Mouse (Mus musculus): Measurements from ENCODE around the gene Tm6sf2. TPM values are rescaled to one million over a fixed set of nuclear protein-coding genes. Genes with fewer than 3 reads are reported as not detected.

Tm6sf2 gene
- total RNA-seq, 2 experiments from 2014 or later: 1.4 TPM

GRCm38 (mm10) chr8:70128435-70128834, 55.7 kb downstream of the Tm6sf2 start:
- peak; percentile 69 to 77 for DNase-seq (ENCODE audit: extremely low spot score in 1 of 2, low spot score in 2 of 2)
- intact Hi-C loops (cut with DNase I): no loop called here

GRCm38 (mm10) chr8:70129309-70129952, 56.7 kb downstream of the Tm6sf2 start:
- peak; percentile 76 to 84 for DNase-seq (ENCODE audit: extremely low spot score in 1 of 2, low spot score in 2 of 2)
- intact Hi-C loops (cut with DNase I): no loop called here

Small RNAs within 50 kb of the gene (microRNA-seq; reads per million reads assigned to microRNA genes)
- 19.5 reads per million, percentile 39 among the genes with 10 or more reads in this experiment for gene Mir7066

Other genes with a start within 250 kb of the Tm6sf2 start
- 10 to 100 TPM; 20.6 to 25.4 TPM for gene Pbx4, start 240.4 kb upstream of the Tm6sf2 start, total RNA-seq (2021)
- gene Cilp2, start 185.2 kb upstream of the Tm6sf2 start, total RNA-seq (2021): 1 to 10 TPM; 2.5 to 2.6 TPM
- under 1 TPM; 0.26 to 0.53 TPM for gene Tssk6, start 170.7 kb upstream of the Tm6sf2 start, total RNA-seq (2021)
- gene Ndufa13, start 170.4 kb upstream of the Tm6sf2 start, total RNA-seq (2021): 100 to 1,000 TPM; 111 to 119 TPM
- 10 to 100 TPM; 16.9 to 17.5 TPM for gene Yjefn3, start 170.2 kb upstream of the Tm6sf2 start, total RNA-seq (2021)
- gene Gatad2a, start 76.5 kb upstream of the Tm6sf2 start, total RNA-seq (2021): 10 to 100 TPM; 24.8 to 30.0 TPM
- gene Mau2, start 30.2 kb upstream of the Tm6sf2 start, total RNA-seq (2021): 10 to 100 TPM; 81.6 to 82.9 TPM
- 10 to 100 TPM; 51.6 to 56.7 TPM for gene Sugp1, start 30.1 kb upstream of the Tm6sf2 start, total RNA-seq (2021)
- 1 to 10 TPM; 3.0 to 6.5 TPM for gene Hapln4, start 10.5 kb downstream of the Tm6sf2 start, total RNA-seq (2021)
- gene Ncan, start 47.9 kb downstream of the Tm6sf2 start, total RNA-seq (2021): 100 to 1,000 TPM; 392 to 416 TPM
- gene Nr2c2ap, start 58.4 kb downstream of the Tm6sf2 start, total RNA-seq (2021): 10 to 100 TPM; 32.7 to 33.6 TPM
- 10 to 100 TPM in 1 of 2 experiments, 1 to 10 TPM in 1; 8.3 to 10.9 TPM for gene Rfxank, start 66.2 kb downstream of the Tm6sf2 start, total RNA-seq (2021)
- 10 to 100 TPM; 40.7 to 42.3 TPM for gene Borcs8, start 66.6 kb downstream of the Tm6sf2 start, total RNA-seq (2021)
- under 1 TPM in 1 of 2 experiments, not detected in 1; 0.59 TPM for gene Mef2b, start 66.8 kb downstream of the Tm6sf2 start, total RNA-seq (2021)
- 10 to 100 TPM; 49.0 to 55.7 TPM for gene Tmem161a, start 99.4 kb downstream of the Tm6sf2 start, total RNA-seq (2021)
- 10 to 100 TPM; 26.1 to 26.6 TPM for gene Slc25a42, start 139.4 kb downstream of the Tm6sf2 start, total RNA-seq (2021)
- gene Sugp2, start 161.3 kb downstream of the Tm6sf2 start, total RNA-seq (2021): 100 to 1,000 TPM; 134 to 140 TPM
- 10 to 100 TPM; 84.6 to 85.4 TPM for gene Armc6, start 161.5 kb downstream of the Tm6sf2 start, total RNA-seq (2021)
- gene Homer3, start 209.9 kb downstream of the Tm6sf2 start, total RNA-seq (2021): 1 to 10 TPM; 7.9 to 9.4 TPM
- 10 to 100 TPM; 64.9 to 65.2 TPM for gene Ddx49, start 229.6 kb downstream of the Tm6sf2 start, total RNA-seq (2021)
- 100 to 1,000 TPM; 124 to 134 TPM for gene Cope, start 229.6 kb downstream of the Tm6sf2 start, total RNA-seq (2021)
- gene Cers1, start 242.9 kb downstream of the Tm6sf2 start, total RNA-seq (2021): 10 to 100 TPM; 97.9 to 98.4 TPM